9 mouse cellular contexts compared by ENCODE assay signal in the genomic region with DNA sequence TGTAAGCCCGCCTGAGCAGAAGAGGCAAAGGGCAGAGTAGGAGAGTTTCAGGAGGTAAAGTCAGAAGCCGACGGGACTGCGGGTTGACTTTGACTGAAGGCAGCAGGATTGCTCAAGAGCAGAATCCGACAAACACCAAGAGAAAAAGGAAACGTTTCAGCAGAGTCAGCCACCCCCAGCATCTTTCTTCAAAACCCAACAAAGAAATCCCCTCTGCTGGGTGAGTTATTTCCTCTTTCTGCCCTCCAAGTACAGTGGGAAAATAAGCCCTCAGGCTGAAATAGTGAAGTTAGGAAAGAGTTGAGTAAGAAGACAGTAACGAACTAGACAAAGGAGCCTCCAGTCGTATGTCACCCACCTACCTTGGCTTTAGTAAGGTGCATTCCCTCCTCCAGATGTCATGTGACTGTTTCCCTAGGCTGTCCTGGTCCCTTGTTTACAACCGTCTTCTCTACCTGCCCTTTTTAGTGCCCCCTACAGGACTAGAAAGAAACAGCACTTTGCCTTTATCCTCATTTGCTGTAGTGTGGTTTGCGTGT.
DNase-seq lines count a peak whose midpoint lies in the region; ATAC-seq lines count a peak whose summit lies in the region.
"Had no signal": no experiment of that assay in that cellular context is flagged by ENCODE, and none has a peak within 500 bp of the region (broad histone marks: within the 10 kb centered on the region; RNA-seq: fewer than 3 reads in every experiment).

No protein-coding gene starts in this region.

- DNase-seq in cerebellum, postnatal 14 days: peak; percentile 36 to 44
- DNase-seq in cerebellum, adult 8-10 months: no peak
- peak; percentile 77 to 78 for DNase-seq in B cell, adult 2 months
- peak; percentile 26 for DNase-seq in limb, embryonic 11.5 days (ENCODE audit: low spot score)
- DNase-seq in naive thymus-derived CD4-positive, alpha-beta T cell, adult 2 months (ENCODE audit: low read depth): peak; percentile 83
- DNase-seq in ovary, adult 18-20 months (ENCODE audit: low spot score): no peak

- no peak for ATAC-seq in heart, embryonic 13.5 days (ENCODE audit: extremely low read depth, insufficient number of reproducible peaks, low FRiP score, low TSS enrichment)
- ATAC-seq in limb, embryonic 11.5 days (ENCODE audit: insufficient number of reproducible peaks, low FRiP score, low TSS enrichment, low read depth): no peak

- H3K9me3 ChIP-seq in heart, embryonic 13.5 days: no peaks in the 10 kb centered on the region
- no peaks in the 10 kb centered on the region for H3K9me3 ChIP-seq in limb, embryonic 11.5 days (ENCODE audit: control insufficient read depth, low read length)
- H3K9me3 ChIP-seq: limb, embryonic 13.5 days had no signal

- H3K27ac ChIP-seq in brown adipose tissue, adult 24 weeks (replicated peaks; ENCODE audit: low read depth, low read length): peak overlapping the region; percentile 56
- peak overlapping the region; percentile 24; the same call in 1 of the 2 replicates for H3K27ac ChIP-seq in heart, embryonic 13.5 days (replicated peaks)
- no peak overlapping the region for H3K27ac ChIP-seq in limb, embryonic 11.5 days (replicated peaks; ENCODE audit: low read depth, low read length)
- H3K27ac ChIP-seq: limb, embryonic 13.5 days had no signal

- H3K36me3 ChIP-seq in heart, embryonic 13.5 days: no peaks in the 10 kb centered on the region
- H3K36me3 ChIP-seq in limb, embryonic 11.5 days (ENCODE audit: control insufficient read depth, insufficient read depth, low read length): no peaks in the 10 kb centered on the region
- H3K36me3 ChIP-seq: limb, embryonic 13.5 days had no signal

- peaks cover 5% of the 10 kb centered on the region for H3K4me1 ChIP-seq in brown adipose tissue, adult 24 weeks (ENCODE audit: control insufficient read depth, insufficient read depth, insufficient read length, low read length)
- H3K4me1 ChIP-seq in heart, embryonic 13.5 days: peaks cover 17% of the 10 kb centered on the region
- H3K4me1 ChIP-seq in limb, embryonic 11.5 days (ENCODE audit: control insufficient read depth, insufficient read depth, low read length): 0 out of 2 replicates have a peak, but pooled peaks cover 6% of the 10 kb centered on the region

- 45% methylated on average over 10 of the region's 10 CpGs for WGBS in heart, embryonic 13.5 days
- WGBS in limb, embryonic 11.5 days: 56% methylated on average over 10 of the region's 10 CpGs

- H3K27me3 ChIP-seq in heart, embryonic 13.5 days (replicated peaks): no peaks in the 10 kb centered on the region
- no peaks in the 10 kb centered on the region for H3K27me3 ChIP-seq in limb, embryonic 11.5 days (ENCODE audit: control insufficient read depth, insufficient read depth, low read length)

- peak overlapping the region; percentile 29 for H3K4me3 ChIP-seq in brown adipose tissue, adult 24 weeks (ENCODE audit: insufficient read depth, low read depth, low read length)
- no peak overlapping the region for H3K4me3 ChIP-seq in heart, embryonic 13.5 days
- H3K4me3 ChIP-seq in limb, embryonic 11.5 days (ENCODE audit: low read depth, low read length): no peak overlapping the region

- H3K4me2 ChIP-seq in heart, embryonic 13.5 days: peak overlapping the region; percentile 5
- H3K4me2 ChIP-seq in limb, embryonic 11.5 days (ENCODE audit: low read depth, severe bottlenecking): no peak overlapping the region

- peak overlapping the region; percentile 19; the same call in 1 of the 2 replicates for H3K9ac ChIP-seq in heart, embryonic 13.5 days
- no peak overlapping the region for H3K9ac ChIP-seq in limb, embryonic 11.5 days (ENCODE audit: low read length)
- H3K9ac ChIP-seq: limb, embryonic 13.5 days had no signal

Comparison
In these comparisons a context has a peak if more than half of its experiments do, and no peak if none do; other contexts are left out.
1. DNase-seq: peak in cerebellum, postnatal 14 days (2 of 2), B cell, adult 2 months (2 of 2), limb, embryonic 11.5 days (single experiment) and naive thymus-derived CD4-positive, alpha-beta T cell, adult 2 months (single experiment); none in cerebellum, adult 8-10 months (single experiment) and ovary, adult 18-20 months (single experiment).